Comparison of ENCODE assay signal across 22 mouse cellular contexts in the genomic region with DNA sequence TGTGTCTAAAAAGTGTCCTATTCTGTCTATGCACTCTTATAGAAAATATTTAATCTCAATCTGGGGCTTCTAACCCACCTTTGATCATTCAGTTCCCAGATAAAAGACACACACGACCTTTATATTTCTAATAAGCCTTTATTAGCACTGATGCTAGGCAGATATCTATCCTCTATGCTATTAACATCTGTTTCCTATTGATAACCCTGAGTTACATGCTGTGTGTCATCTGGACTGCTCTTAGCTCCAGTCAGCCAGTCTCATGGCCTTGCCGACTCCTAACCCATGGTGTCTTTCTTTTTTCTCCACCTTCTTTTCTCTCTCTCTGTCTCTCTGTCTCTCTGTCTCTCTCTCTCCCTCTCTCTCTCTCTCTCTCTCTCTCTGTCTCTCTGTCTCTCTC. TPM values are rescaled to one million over a fixed set of nuclear protein-coding genes. Genes with fewer than 3 reads are reported as not detected.
"Had no signal": no experiment of that assay in that cellular context is flagged by ENCODE, and none has a peak within 500 bp of the region (broad histone marks: within the 10 kb centered on the region; RNA-seq: fewer than 3 reads in every experiment).

No protein-coding gene starts in this region.

- DNase-seq: kidney, adult 11 months; kidney, adult 8-10 months; kidney, postnatal 14 days; kidney, postnatal 4 days; left cerebral cortex, postnatal 4 days; lung, embryonic 14.5 days; right cerebral cortex, adult 18-20 months; right cerebral cortex, postnatal 14 days; right cerebral cortex, postnatal 4 days; thymus, adult 2 months; thymus, postnatal 36 days had no signal

- H3K4me3 ChIP-seq: intestine, embryonic 15.5 days; limb, embryonic 12.5 days; limb, embryonic 15.5 days; midbrain, embryonic 12.5 days; midbrain, embryonic 15.5 days; neural tube, embryonic 12.5 days; neural tube, embryonic 15.5 days had no signal

- ATAC-seq: intestine, embryonic 15.5 days; lung, postnatal 0 days; midbrain, embryonic 15.5 days had no signal

- H3K27me3 ChIP-seq: intestine, embryonic 15.5 days; limb, embryonic 12.5 days; limb, embryonic 15.5 days; midbrain, embryonic 12.5 days; midbrain, embryonic 15.5 days; neural tube, embryonic 12.5 days; neural tube, embryonic 15.5 days had no signal

- H3K9ac ChIP-seq: intestine, embryonic 15.5 days; limb, embryonic 12.5 days; limb, embryonic 15.5 days; lung, embryonic 14.5 days; midbrain, embryonic 12.5 days; midbrain, embryonic 15.5 days; neural tube, embryonic 12.5 days; neural tube, embryonic 15.5 days had no signal

- H3K4me2 ChIP-seq: intestine, embryonic 15.5 days; limb, embryonic 12.5 days; limb, embryonic 15.5 days; lung, embryonic 14.5 days; midbrain, embryonic 12.5 days; midbrain, embryonic 15.5 days; neural tube, embryonic 12.5 days; neural tube, embryonic 15.5 days had no signal

- H3K4me1 ChIP-seq: intestine, embryonic 15.5 days; limb, embryonic 15.5 days; midbrain, embryonic 12.5 days; midbrain, embryonic 15.5 days; neural tube, embryonic 12.5 days; neural tube, embryonic 15.5 days had no signal

- H3K9me3 ChIP-seq: intestine, embryonic 15.5 days; limb, embryonic 12.5 days; limb, embryonic 15.5 days; midbrain, embryonic 12.5 days; midbrain, embryonic 15.5 days; neural tube, embryonic 12.5 days; neural tube, embryonic 15.5 days had no signal

- H3K27ac ChIP-seq: intestine, embryonic 15.5 days; limb, embryonic 12.5 days; limb, embryonic 15.5 days; midbrain, embryonic 12.5 days; midbrain, embryonic 15.5 days; neural tube, embryonic 12.5 days; neural tube, embryonic 15.5 days; stomach, postnatal 0 days had no signal

RNA-seq across cellular contexts. Expression of gene Lrp2bp, which starts 10.9 kb away (rescaled TPM):
- polyA plus RNA-seq: thymus, adult 2 months had no signal

RNA-seq across cellular contexts. Expression of gene Ccdc110, which starts 53.8 kb away (rescaled TPM):
- polyA plus RNA-seq: intestine, embryonic 15.5 days; kidney, embryonic 16.5 days; lung, embryonic 14.5 days; lung, postnatal 0 days; midbrain, embryonic 12.5 days; stomach, embryonic 14.5 days; thymus, adult 2 months had no signal
